Mouse (Mus musculus) kidney, adult 18-20 months (tissue): ENCODE data around the gene Prune2.
"Not testable (repeated sequence)": the region's sequence is repeated elsewhere in the genome, so short reads cannot be mapped to it uniquely, and the experiment has no call there.

Experiments
- DNase-seq: peaks from one replicate; pipeline ENCODE4 v3.0.0; 2021

Gene Prune2

GRCm38 (mm10) chr19:17130544-17130943, 174.6 kb downstream of the Prune2 start:
- DNase-seq = no peak

GRCm38 (mm10) chr19:17136677-17137460, 181.0 kb downstream of the Prune2 start:
- peak; percentile 10 for DNase-seq

- DNase-seq = no peak
Observed at GRCm38 (mm10) chr19:17137656-17138055, 181.7 kb downstream of the Prune2 start.

DNA sequence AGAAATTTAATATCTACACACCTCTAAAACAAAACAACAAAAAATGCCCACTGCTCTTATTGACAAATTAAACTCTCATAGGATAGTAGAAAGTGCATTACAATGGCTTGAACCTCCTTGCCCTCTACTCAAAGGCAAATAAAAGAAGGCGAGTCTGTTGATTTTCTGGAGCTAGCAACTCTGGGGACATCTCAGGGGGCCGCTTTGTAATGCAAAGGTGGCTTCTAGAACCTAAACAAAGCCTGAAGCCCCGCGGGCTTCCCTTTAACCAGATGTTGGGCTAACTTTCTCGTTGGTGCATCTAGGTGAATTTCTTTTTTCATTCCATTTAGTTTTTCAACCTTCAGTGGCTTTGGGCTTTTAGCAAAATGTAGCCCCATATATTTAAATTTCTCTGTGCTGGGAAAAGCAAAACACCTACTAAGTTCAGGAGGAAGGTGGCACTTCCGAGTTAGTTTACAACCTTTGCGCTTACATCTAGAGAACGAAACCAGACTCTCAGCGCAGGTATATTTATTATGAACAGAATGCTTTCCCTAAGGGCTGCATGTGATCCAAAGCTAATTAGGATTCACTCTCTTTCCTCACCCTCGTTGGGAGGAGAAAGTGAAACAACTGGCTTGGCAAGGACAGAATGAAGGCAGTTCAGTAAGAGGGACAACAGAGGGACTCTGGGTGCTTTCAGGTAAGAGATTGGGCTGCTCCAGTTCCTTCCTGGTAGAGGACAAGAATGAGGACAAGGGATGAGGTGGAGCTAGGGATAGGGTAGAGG, 182.4 kb downstream of the Prune2 start:
- DNase-seq = no peak

GRCm38 (mm10) chr19:17140016-17140914, 184.3 kb downstream of the Prune2 start:
- no peak for DNase-seq

DNA sequence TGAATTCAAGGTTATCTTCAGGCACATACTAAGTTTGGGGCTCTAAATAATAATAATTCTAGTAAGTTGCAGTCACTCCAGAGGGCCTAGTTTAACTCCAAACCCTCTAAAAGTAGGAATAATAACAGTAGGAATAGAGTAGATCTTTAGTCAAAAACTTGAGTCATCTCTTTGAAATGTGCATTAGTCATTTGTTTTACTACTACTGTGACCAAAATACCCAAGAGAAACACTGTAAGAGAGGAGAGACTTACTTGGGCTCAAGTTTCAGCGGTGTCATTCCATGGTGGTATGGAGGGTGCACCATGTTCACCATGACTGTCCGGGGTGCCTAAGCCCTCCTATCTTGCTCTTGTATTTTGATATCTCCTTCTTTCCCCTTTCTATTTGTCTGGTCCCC, 187.3 kb downstream of the Prune2 start:
- DNase-seq = no peak

DNA sequence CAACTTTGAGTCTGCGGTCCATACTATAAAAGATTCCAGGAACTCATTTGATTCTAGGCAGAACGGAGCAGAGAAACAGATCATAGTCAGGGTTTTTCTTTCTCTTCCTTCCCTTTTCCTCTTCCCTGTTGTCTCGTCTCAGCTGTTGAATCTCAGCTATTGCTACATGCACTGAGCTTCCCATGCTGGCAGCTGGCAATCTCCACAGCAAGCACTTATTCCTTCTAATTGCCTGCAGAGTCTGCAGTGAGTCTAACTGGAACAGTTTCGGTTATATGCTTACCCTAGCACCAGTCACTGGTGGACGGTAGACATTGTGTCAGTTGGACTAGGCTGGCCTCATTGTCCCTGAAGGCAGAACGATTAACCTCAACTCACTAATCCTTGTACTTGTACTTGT, 188.3 kb downstream of the Prune2 start:
- no peak for DNase-seq

- no peak for DNase-seq
Observed at GRCm38 (mm10) chr19:17150064-17150463, 194.1 kb downstream of the Prune2 start.

DNA sequence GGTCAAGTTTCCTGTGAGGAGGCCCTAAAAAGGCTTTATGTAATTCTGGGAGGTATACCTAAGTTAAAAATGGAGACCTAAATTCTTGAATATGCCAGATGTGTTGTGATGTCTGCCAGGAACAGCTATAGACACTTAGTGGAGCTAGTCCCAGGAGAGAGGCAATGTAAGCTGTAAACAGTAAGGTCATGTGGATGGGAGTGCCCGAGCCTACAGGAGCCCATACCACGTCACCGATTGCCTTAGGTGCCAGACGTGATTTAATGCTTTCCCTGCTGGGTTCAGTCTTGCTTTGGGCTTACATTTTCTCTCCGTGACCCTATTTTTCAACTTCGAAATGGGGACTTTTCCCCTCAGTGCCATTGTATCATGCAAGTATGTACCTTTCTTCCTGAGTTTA, 195.9 kb downstream of the Prune2 start:
- no peak for DNase-seq

DNA sequence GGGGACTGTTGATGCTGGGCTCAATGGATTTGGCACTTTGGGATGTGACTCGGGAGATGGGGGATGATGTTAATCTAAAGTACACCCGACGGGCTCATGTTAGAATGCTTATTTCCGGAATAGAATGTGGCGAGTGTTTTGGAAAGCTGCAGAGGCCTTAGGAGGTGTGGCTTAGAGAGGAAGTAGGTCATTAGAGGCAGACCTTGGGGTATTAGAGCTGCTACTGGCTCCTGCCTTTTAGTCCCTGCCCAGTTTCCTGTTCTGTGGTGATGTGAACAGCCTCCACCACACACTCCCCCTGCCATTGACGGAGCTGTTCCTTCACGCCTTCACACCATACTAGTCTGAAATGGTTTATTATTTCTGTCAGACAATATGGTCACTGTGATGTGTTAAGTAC, 196.5 kb downstream of the Prune2 start:
- no peak for DNase-seq

- DNase-seq = no peak
Observed at GRCm38 (mm10) chr19:17153911-17154639, 198.2 kb downstream of the Prune2 start.

DNA sequence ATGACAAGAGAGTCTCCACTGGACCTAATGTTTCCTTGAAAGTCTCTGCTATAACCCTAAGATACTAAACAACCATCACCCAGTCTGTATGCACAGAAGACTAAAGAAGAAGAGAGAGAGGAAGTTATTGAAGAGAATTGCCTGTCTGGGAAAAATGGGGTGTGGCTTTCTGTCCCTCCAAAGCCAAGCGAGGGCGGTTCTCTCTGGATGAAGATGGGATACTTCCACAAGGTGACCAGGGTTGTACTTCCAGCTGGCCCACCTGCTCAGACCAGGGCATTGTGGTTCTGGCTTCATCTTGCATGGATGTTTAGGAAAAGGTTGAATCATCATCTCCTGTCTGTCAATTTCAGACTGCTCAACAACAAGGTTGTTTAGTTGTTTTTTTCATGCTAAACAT, 199.3 kb downstream of the Prune2 start:
- DNase-seq = no peak

DNA sequence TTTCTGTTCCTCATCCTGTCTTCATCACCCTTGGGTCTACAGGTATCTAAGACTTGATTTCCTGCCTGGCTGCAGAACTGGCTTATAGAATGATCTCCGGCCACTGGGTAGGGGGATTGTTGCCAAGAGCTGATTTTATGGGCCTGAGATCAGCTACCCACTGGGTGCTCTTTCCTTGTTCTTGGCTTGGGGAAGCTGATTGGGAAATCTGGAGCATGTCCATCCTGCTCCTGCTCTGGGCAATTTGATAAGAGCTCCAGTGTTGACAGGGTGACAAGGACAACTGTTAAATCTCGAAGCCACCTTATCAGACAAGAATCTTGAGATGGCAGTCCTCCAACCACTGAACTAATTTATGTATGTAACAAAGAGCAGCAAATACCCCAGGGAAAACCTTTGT, 203.8 kb downstream of the Prune2 start:
- no peak for DNase-seq

DNA sequence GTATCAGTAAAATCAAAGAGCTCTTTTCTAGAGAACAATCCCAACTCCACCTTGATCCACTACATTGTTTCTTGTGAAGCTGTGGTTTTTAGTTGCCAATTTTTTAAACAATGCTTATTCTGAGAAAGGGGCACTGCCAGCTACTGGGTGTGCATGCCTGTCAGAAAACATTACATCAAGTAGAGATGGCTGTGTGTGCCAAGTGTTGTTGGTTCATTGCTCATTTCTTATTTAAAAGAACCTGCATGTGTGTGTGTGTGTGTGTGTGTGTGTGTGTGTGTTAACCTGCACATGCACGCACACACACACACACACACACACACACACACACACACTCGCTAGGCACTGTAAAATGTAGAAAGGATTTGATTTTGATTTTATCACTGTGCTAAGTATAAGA, 204.3 kb downstream of the Prune2 start:
- DNase-seq = no peak

- peak; percentile 58 for DNase-seq
Observed at GRCm38 (mm10) chr19:17163511-17163953, 207.6 kb downstream of the Prune2 start.

DNA sequence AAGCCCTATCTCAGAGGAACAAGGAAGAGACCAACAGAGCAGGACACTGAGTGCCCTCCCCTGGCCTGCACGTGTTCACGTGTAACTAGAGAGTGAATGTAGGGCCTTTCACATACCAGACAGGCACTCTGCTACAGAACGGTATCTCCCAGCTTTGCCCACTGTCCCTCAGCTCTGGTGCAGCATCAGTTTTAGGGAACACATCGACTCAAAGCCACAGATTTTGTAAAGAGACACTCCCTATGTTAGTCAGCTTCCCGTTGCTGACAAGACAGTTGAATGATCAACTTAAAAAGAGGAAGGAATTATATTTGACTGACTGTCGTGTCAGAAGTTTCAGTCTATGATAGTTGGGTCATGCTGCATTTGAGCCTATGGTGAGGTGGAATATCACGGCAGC, 210.4 kb downstream of the Prune2 start:
- DNase-seq = no peak

DNA sequence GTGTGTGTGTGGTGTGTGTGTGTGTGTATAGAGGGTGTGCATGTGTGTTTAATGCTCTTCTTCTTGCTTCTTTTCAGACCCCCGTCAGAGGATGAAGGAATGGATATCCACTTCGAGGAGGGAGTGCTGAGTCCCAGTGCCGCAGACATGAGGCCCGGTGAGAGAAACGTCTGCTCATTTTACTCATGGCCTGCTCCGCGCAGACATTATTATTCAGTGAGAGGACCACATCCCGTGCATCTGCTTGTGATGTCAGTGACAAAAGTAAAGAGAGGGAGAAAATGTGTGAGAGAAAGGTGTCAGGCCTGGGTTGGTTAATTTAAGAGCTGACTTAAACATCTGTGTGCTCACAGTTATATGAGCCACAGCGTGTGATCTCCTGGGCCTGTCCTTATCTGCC, 212.3 kb downstream of the Prune2 start:
- no peak for DNase-seq

- DNase-seq = no peak
Observed at GRCm38 (mm10) chr19:17169746-17170145, 213.8 kb downstream of the Prune2 start.

GRCm38 (mm10) chr19:17174501-17174900, 218.6 kb downstream of the Prune2 start:
- DNase-seq = not testable (repeated sequence)

DNA sequence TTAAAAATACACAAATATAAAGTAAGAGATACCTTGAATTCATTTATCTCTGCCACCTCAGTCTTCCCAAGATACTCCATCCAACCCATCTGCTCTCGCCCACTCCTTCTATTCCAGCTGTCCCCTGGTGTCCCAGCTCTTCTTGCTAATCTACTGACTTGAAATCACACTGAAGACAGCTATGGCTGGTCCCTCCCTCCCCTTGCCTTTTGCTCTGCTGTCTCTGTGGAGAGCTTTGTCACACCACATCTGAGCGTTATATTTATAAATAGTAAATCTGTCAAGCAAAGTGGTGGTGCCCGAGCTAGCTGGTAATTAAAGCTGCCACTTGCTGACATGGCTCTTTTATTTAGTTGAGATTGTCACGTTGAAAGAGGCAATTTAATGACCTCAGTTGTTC, 224.6 kb downstream of the Prune2 start:
- DNase-seq = no peak

GRCm38 (mm10) chr19:17194730-17195129, 238.8 kb downstream of the Prune2 start:
- no peak for DNase-seq

DNA sequence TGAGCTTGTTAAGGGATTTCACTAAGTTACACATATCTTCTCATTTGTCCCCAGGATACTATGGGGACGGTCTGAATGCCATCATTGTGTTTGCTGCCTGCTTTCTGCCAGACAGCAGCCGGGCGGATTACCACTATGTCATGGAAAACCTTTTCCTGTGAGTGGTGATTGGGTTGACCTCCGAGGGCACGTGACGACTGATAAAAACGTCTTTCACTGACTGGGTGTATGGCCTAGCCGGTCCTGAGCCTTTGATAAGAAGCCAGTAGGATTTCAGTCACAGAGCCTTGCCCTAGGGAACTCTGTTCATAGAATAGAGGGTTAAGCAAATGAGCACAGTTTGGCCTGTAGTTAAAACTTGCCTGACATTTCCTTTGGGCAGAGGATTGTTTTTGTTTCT, 243.1 kb downstream of the Prune2 start:
- DNase-seq = no peak

GRCm38 (mm10) chr19:17207141-17207540, 251.2 kb downstream of the Prune2 start:
- no peak for DNase-seq
